Mouse (Mus musculus) ES-Bruce4 (cell line): ENCODE measurements around the gene Btnl9. TPM values are rescaled to one million over a fixed set of nuclear protein-coding genes. Genes with fewer than 3 reads are reported as not detected.

ENCODE experiments used
- H3K27ac ChIP-seq: 2 replicates; pipeline ENCODE4 v1.5.1; 2012; ENCODE audit warnings: low read length, inconsistent platforms; ENCODE audit not compliant: insufficient read depth
- H3K27me3 ChIP-seq: 2 replicates; pipeline ENCODE4 v1.6.1; 2012; ENCODE audit warnings: mild to moderate bottlenecking, low read length, inconsistent platforms; ENCODE audit not compliant: control insufficient read depth, poor library complexity, insufficient read depth, severe bottlenecking
- H3K36me3 ChIP-seq: 2 replicates; pipeline ENCODE4 v1.6.1; 2012; ENCODE audit warnings: inconsistent platforms, mild to moderate bottlenecking, low read length, moderate library complexity; ENCODE audit not compliant: control insufficient read depth, poor library complexity, insufficient read depth, severe bottlenecking
- H3K4me1 ChIP-seq: one replicate; pipeline ENCODE4 v1.8.1; 2011; ENCODE audit warnings: low read length; ENCODE audit not compliant: control insufficient read depth, insufficient read depth
- H3K4me3 ChIP-seq: 2 replicates; pipeline ENCODE4 v1.5.1; 2011; ENCODE audit warnings: low read depth, mild to moderate bottlenecking, low read length
- H3K9ac ChIP-seq: 2 replicates; pipeline ENCODE4 v1.6.1; 2012; ENCODE audit warnings: low read depth, mild to moderate bottlenecking, inconsistent platforms; ENCODE audit not compliant: poor library complexity, severe bottlenecking
- H3K9me3 ChIP-seq: replicated peaks from 2 replicates; pipeline ENCODE4 v1.6.1; 2012; ENCODE audit warnings: mild to moderate bottlenecking, low read length, inconsistent platforms; ENCODE audit not compliant: control insufficient read depth, poor library complexity, insufficient read depth, severe bottlenecking
- CTCF ChIP-seq: IDR thresholded peaks from one replicate; pipeline ENCODE4 v1.8.1; 2011; ENCODE audit warnings: low read depth, low read length
- EP300 ChIP-seq: IDR thresholded peaks from 2 replicates; pipeline ENCODE4 v1.6.1; 2011; ENCODE audit warnings: low read depth, low read length; ENCODE audit not compliant: insufficient read depth
- POLR2A ChIP-seq: IDR thresholded peaks from one replicate; pipeline ENCODE4 v1.8.1; 2011; ENCODE audit warnings: low read length; ENCODE audit not compliant: insufficient read depth
- polyA plus RNA-seq: library from polyadenylated mRNA; stranded (reverse); fragments of >200 nt; gene quantifications from 2 replicates; pipeline ENCODE4 v1.2.4, GENCODE M21; 2011; ENCODE audit warnings: low read depth; ENCODE audit not compliant: missing spikeins, insufficient read depth, insufficient read length

Gene Btnl9
- polyA plus RNA-seq, 1 experiment = not detected

GRCm38 (mm10) chr11:49170576-49170975 is 16.4 kb downstream of the Btnl9 start:
- H3K4me1 ChIP-seq = no peaks in the 10 kb centered on the region
- H3K36me3 ChIP-seq = no peaks in the 10 kb centered on the region
- no peak overlapping the region for H3K27ac ChIP-seq
- no peak overlapping the region for H3K4me3 ChIP-seq
- peaks cover 4% of the 10 kb centered on the region for H3K9me3 ChIP-seq
- H3K27me3 ChIP-seq = peaks cover 8% of the 10 kb centered on the region
- TF ChIP-seq POLR2A (no peak), EP300 (no peak), CTCF (no peak)
- H3K9ac ChIP-seq = no peak overlapping the region

DNA sequence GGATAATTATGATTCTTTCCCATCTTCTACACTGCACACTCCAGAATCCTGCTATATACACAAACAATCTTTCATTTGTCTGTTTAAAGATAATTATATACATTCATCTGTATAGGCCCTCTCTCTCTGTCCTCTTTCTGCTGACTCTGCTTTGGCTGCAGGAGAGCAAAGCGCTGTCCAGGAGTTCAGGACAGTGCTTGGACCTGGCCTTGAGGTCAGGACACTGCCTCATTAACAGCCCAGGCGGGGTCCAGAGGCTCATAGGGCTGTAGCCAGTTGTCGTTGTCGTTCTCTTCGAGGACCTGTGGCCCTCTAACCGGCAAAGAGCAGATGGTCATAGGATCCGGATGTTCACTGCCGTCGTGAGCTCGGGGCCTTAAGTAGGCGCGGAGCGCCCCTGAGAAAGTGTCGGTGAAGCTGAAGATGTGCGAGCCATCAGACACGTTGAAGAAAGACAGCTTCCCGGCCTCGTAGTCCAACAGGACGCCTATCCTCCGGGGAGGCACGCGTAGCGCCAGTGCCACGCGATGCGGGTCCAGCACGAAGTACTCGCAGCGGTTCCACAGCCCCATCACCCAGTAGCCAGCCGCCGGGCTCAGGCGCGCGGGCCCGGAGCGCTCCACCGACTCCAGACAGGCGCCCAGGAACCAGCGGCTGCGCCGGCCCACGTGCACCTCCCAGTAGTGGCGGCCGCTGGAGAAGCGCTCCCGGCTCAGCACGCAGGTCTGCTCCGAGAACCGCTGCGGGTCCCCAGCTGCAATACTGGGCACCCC is 17.9 kb downstream of the Btnl9 start:
- Histone ChIP-seq H3K27me3 (peaks cover 8% of the 10 kb centered on the region), H3K27ac (no peak overlapping the region), H3K9ac (no peak overlapping the region), H3K4me1 (no peaks in the 10 kb centered on the region), H3K36me3 (no peaks in the 10 kb centered on the region), H3K4me3 (peak overlapping the region; percentile 35), H3K9me3 (peaks cover 4% of the 10 kb centered on the region)
- no peak for TF ChIP-seq CTCF
- TF ChIP-seq POLR2A = no peak
- no peak for TF ChIP-seq EP300

DNA sequence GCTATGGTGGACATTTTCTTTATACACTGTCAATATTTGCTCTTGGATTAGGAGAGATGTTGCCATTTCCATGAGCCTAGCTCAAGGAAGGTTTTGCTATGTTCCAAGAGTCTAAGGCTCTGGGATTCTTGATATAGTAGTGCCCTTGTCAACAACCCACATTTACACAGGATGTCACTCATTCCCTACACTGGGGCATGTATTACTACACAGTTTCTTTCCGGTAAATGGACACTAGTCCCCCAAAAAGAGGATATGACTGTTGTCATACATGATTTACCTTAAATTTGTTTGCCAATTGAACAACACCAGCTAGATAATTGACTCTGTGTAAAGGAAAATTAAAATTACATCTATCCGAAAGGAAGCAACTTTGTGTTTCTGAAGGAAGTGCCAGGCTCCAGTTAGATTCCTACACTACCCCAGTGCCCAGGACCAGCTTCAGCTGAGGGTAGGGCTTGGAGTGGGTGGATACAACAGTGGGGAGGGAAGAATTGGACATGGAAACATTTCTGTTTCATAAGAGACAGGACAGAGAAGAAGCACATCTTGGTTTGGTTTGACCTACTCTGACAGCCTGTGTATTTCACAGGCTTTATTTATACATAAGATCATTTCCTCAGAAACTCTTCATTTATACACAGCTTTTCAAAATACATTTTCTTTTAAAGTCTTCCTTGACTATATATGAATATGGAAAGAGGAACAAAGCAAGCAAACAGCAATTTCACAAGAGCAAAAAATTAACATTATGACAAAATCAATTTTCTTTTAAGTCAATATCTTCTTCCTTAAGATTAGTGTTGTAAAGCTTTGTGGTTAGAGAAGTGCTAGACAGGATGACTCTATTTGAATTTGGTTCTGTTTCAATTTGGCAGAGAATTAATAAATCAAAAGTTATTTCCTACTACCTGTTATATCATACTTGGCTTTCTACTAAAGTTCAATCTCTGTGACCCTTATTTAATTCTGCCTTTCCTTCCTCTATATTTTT is 29.8 kb downstream of the Btnl9 start:
- H3K27me3 ChIP-seq = no peaks in the 10 kb centered on the region; the same call in 1 of the 2 replicates
- no peak overlapping the region for H3K27ac ChIP-seq
- no peaks in the 10 kb centered on the region for H3K9me3 ChIP-seq
- no peaks in the 10 kb centered on the region for H3K4me1 ChIP-seq
- no peaks in the 10 kb centered on the region for H3K36me3 ChIP-seq
- no peak overlapping the region for H3K4me3 ChIP-seq
- H3K9ac ChIP-seq = no peak overlapping the region
- TF ChIP-seq CTCF (no peak), EP300 (no peak), POLR2A (no peak)

- Histone ChIP-seq H3K9ac (no peak within 1 kb of the TSS), H3K27ac (no peak within 1 kb of the TSS), H3K36me3 (no peaks in the 10 kb centered on the region), H3K4me3 (no peak within 1 kb of the TSS), H3K4me1 (no peaks in the 10 kb centered on the region), H3K9me3 (no peaks in the 10 kb centered on the region), H3K27me3 (no peaks in the 10 kb centered on the region; the same call in 1 of the 2 replicates)
- TF ChIP-seq EP300 (no peak), CTCF (no peak), POLR2A (no peak)
Measured at GRCm38 (mm10) chr11:49154077-49154476, 32.9 kb downstream of the Btnl9 start, which contains the start of gene Olfr1394. Olfr1394 (plus strand) TSS chr11:49154377.

GRCm38 (mm10) chr11:49141974-49142373 is 45.0 kb downstream of the Btnl9 start, which contains the start of gene Olfr1395:
Olfr1395 (plus strand) TSS chr11:49142274.
- no peak for TF ChIP-seq CTCF
- no peak for TF ChIP-seq POLR2A
- no peak for TF ChIP-seq EP300
- Histone ChIP-seq H3K9me3 (no peaks in the 10 kb centered on the region), H3K4me1 (no peaks in the 10 kb centered on the region), H3K27ac (no peak within 1 kb of the TSS), H3K9ac (no peak within 1 kb of the TSS), H3K27me3 (peaks cover 1% of the 10 kb centered on the region; the same call in 1 of the 2 replicates), H3K36me3 (no peaks in the 10 kb centered on the region), H3K4me3 (no peak within 1 kb of the TSS)
